Mouse (Mus musculus) liver, embryonic 13.5 days (tissue): Measurements from ENCODE around the gene Olfr600. TPM values are rescaled to one million over a fixed set of nuclear protein-coding genes. Genes with fewer than 3 reads are reported as not detected.
"Not testable (repeated sequence)": the region's sequence is repeated elsewhere in the genome, so short reads cannot be mapped to it uniquely, and the experiment has no call there.

ENCODE experiments used
- ATAC-seq: fragments of 200-750 bp; cut with Nextera tagmentation; 2 replicates; pipeline ENCODE4 v1.8.0; 2017; ENCODE audit warnings: low read depth, mild to moderate bottlenecking, moderate number of reproducible peaks, moderate library complexity
- DNase-seq: peaks from one replicate; pipeline ENCODE4 v3.0.0; 2022
- H3K27ac ChIP-seq: fragments of 300-500 bp; sonication (generic); 2 replicates; pipeline ENCODE4 v1.5.1; 2015; ENCODE audit warnings: moderate library complexity, mild to moderate bottlenecking, inconsistent platforms
- H3K27me3 ChIP-seq: fragments of 300-500 bp; sonication (generic); 2 replicates; pipeline ENCODE4 v1.6.1; 2015; ENCODE audit warnings: mild to moderate bottlenecking, inconsistent platforms
- H3K36me3 ChIP-seq: fragments of 300-500 bp; sonication (generic); 2 replicates; pipeline ENCODE4 v1.6.1; 2015; ENCODE audit warnings: mild to moderate bottlenecking, inconsistent platforms
- H3K4me1 ChIP-seq: fragments of 300-500 bp; sonication (generic); replicated peaks from 2 replicates; pipeline ENCODE4 v1.6.1; 2015; ENCODE audit warnings: inconsistent platforms
- H3K4me2 ChIP-seq: fragments of 300-500 bp; sonication (generic); 2 replicates; pipeline ENCODE4 v1.6.1; 2015; ENCODE audit warnings: inconsistent platforms, mild to moderate bottlenecking, moderate library complexity
- H3K4me3 ChIP-seq: fragments of 300-500 bp; sonication (generic); replicated peaks from 2 replicates; pipeline ENCODE4 v1.5.1; 2015; ENCODE audit warnings: mild to moderate bottlenecking, inconsistent platforms
- H3K9ac ChIP-seq: fragments of 300-500 bp; sonication (generic); 2 replicates; pipeline ENCODE4 v1.6.1; 2015; ENCODE audit warnings: mild to moderate bottlenecking, inconsistent platforms
- H3K9me3 ChIP-seq: fragments of 300-500 bp; sonication (generic); replicated peaks from 2 replicates; pipeline ENCODE4 v1.6.1; 2016; ENCODE audit warnings: inconsistent platforms
- WGBS: fragments of 180-500 bp; shearing (Covaris S2); methylation state at CpG from one replicate; pipeline ENCODE4 v1.1.7; 2015; ENCODE audit not compliant: insufficient replicate concordance; 5-methylcytosine and 5-hydroxymethylcytosine counted together
- polyA plus RNA-seq: library from polyadenylated mRNA; unstranded; fragments of >200 nt; fragmentation: Nextera tagmentation; extraction: Ambion mirVana; gene quantifications from 2 replicates; pipeline ENCODE4 v1.2.1, GENCODE M21; 2015

Gene Olfr600
- polyA plus RNA-seq, result not detected in 2 replicates

GRCm38 (mm10) chr7:103349569-103349968 is at the start of gene Olfr600:
TSS of gene Olfr600 (minus strand) at chr7:103349669.
- Histone ChIP-seq H3K27me3 (no peaks in the 10 kb centered on the region), H3K36me3 (no peaks in the 10 kb centered on the region)
- ATAC-seq, result no peak

GRCm38 (mm10) chr7:103398981-103399380 is 49.5 kb upstream of the Olfr600 start:
- no peak for DNase-seq
- H3K4me3 ChIP-seq, result no peak overlapping the region
- no peak overlapping the region for H3K9ac ChIP-seq
- H3K4me1 ChIP-seq, result no peaks in the 10 kb centered on the region
- H3K27ac ChIP-seq, result no peak overlapping the region
- no peak for ATAC-seq
- no peak overlapping the region for H3K4me2 ChIP-seq
- H3K27me3 ChIP-seq, result no peaks in the 10 kb centered on the region
- no peaks in the 10 kb centered on the region for H3K9me3 ChIP-seq
- H3K36me3 ChIP-seq, result no peaks in the 10 kb centered on the region
- 4% methylated on average over 1 of the region's 1 CpGs for WGBS

More at GRCm38 (mm10) chr7:103349569-103349968, at the start of gene Olfr600:
- Histone ChIP-seq H3K9me3 (no peaks in the 10 kb centered on the region), H3K4me2 (no peak within 1 kb of the TSS), H3K9ac (no peak within 1 kb of the TSS), H3K4me3 (no peak within 1 kb of the TSS), H3K27ac (no peak within 1 kb of the TSS), H3K4me1 (no peaks in the 10 kb centered on the region)
- DNase-seq, result no peak

- Histone ChIP-seq H3K9me3 (no peaks in the 10 kb centered on the region), H3K36me3 (no peaks in the 10 kb centered on the region), H3K4me1 (no peaks in the 10 kb centered on the region), H3K4me2 (no peak overlapping the region), H3K27me3 (no peaks in the 10 kb centered on the region), H3K9ac (no peak overlapping the region), H3K4me3 (no peak overlapping the region), H3K27ac (no peak overlapping the region)
- ATAC-seq, result no peak
- no peak for DNase-seq
Observed at GRCm38 (mm10) chr7:103397758-103398157, 48.3 kb upstream of the Olfr600 start.

- Histone ChIP-seq H3K9me3 (no peaks in the 10 kb centered on the region), H3K27me3 (no peaks in the 10 kb centered on the region)
- ATAC-seq, result no peak
Observed at GRCm38 (mm10) chr7:103386077-103386476, 36.6 kb upstream of the Olfr600 start, which contains the start of gene Olfr603. TSS of gene Olfr603 (minus strand) at chr7:103386177.

GRCm38 (mm10) chr7:103362555-103362954 is 13.1 kb upstream of the Olfr600 start, which contains the start of gene Olfr601:
TSS of gene Olfr601 (minus strand) at chr7:103362655.
- no peak for ATAC-seq
- Histone ChIP-seq H3K4me2 (no peak within 1 kb of the TSS), H3K9me3 (no peaks in the 10 kb centered on the region), H3K27ac (no peak within 1 kb of the TSS), H3K4me1 (no peaks in the 10 kb centered on the region), H3K4me3 (no peak within 1 kb of the TSS), H3K27me3 (no peaks in the 10 kb centered on the region), H3K36me3 (no peaks in the 10 kb centered on the region), H3K9ac (no peak within 1 kb of the TSS)
- 63% methylated on average over 1 of the region's 1 CpGs for WGBS
- DNase-seq, result no peak

More at GRCm38 (mm10) chr7:103386077-103386476, 36.6 kb upstream of the Olfr600 start, which contains the start of gene Olfr603:
- Histone ChIP-seq H3K27ac (no peak within 1 kb of the TSS), H3K4me3 (no peak within 1 kb of the TSS), H3K4me1 (no peaks in the 10 kb centered on the region), H3K36me3 (no peaks in the 10 kb centered on the region), H3K9ac (no peak within 1 kb of the TSS), H3K4me2 (no peak within 1 kb of the TSS)
- no peak for DNase-seq

GRCm38 (mm10) chr7:103335617-103336016 is 13.9 kb downstream of the Olfr600 start, which contains the start of gene Olfr599:
TSS of gene Olfr599 (plus strand) at chr7:103335917.
- WGBS, result 67% methylated on average over 1 of the region's 1 CpGs
- Histone ChIP-seq H3K36me3 (no peaks in the 10 kb centered on the region), H3K4me1 (no peaks in the 10 kb centered on the region), H3K4me2 (no peak within 1 kb of the TSS), H3K27ac (no peak within 1 kb of the TSS), H3K27me3 (no peaks in the 10 kb centered on the region), H3K4me3 (no peak within 1 kb of the TSS), H3K9ac (no peak within 1 kb of the TSS), H3K9me3 (0 out of 2 replicates have a peak, but pooled peaks cover 4% of the 10 kb centered on the region)
- ATAC-seq, result no peak
- DNase-seq, result no peak

GRCm38 (mm10) chr7:103323268-103323667 is 26.2 kb downstream of the Olfr600 start, which contains the start of gene Olfr598:
TSS of gene Olfr598 (plus strand) at chr7:103323568.
- no peak within 1 kb of the TSS for H3K27ac ChIP-seq
- no peaks in the 10 kb centered on the region for H3K9me3 ChIP-seq
- no peak within 1 kb of the TSS for H3K4me3 ChIP-seq
- no peak within 1 kb of the TSS for H3K4me2 ChIP-seq
- no peak within 1 kb of the TSS for H3K9ac ChIP-seq
- no peaks in the 10 kb centered on the region for H3K36me3 ChIP-seq
- ATAC-seq (no peak), DNase-seq (no peak)
- H3K27me3 ChIP-seq, result no peaks in the 10 kb centered on the region
- no peaks in the 10 kb centered on the region for H3K4me1 ChIP-seq

GRCm38 (mm10) chr7:103316015-103316414 is 33.5 kb downstream of the Olfr600 start, which contains the start of gene Olfr597:
TSS of gene Olfr597 (plus strand) at chr7:103316315.
- not testable (repeated sequence) for H3K9me3 ChIP-seq, H3K36me3 ChIP-seq, DNase-seq, ATAC-seq, H3K27me3 ChIP-seq, H3K4me2 ChIP-seq, H3K27ac ChIP-seq, H3K4me3 ChIP-seq, H3K4me1 ChIP-seq, H3K9ac ChIP-seq
- 66% methylated on average over 2 of the region's 2 CpGs for WGBS

- ATAC-seq, H3K4me2 ChIP-seq, H3K4me1 ChIP-seq, DNase-seq, H3K27me3 ChIP-seq, H3K9me3 ChIP-seq, H3K4me3 ChIP-seq, H3K27ac ChIP-seq, H3K9ac ChIP-seq, H3K36me3 ChIP-seq: not testable (repeated sequence)
- 68% methylated on average over 2 of the region's 2 CpGs for WGBS
Observed at GRCm38 (mm10) chr7:103305348-103305747, 44.1 kb downstream of the Olfr600 start, which contains the start of gene Olfr596. TSS of gene Olfr596 (plus strand) at chr7:103305648.

Other genes with a start within 250 kb of the Olfr600 start
- gene Olfr586, start 224.0 kb downstream of the Olfr600 start, polyA plus RNA-seq, result not detected in 2 replicates
- not detected in 2 replicates for gene Olfr588-ps1, start 208.8 kb downstream of the Olfr600 start, polyA plus RNA-seq
- not detected in 2 replicates for gene Olfr589, start 193.3 kb downstream of the Olfr600 start, polyA plus RNA-seq
- gene Olfr591, start 171.3 kb downstream of the Olfr600 start, polyA plus RNA-seq, result not detected in 2 replicates
- not detected in 2 replicates for gene Olfr592, start 164.9 kb downstream of the Olfr600 start, polyA plus RNA-seq
- not detected in 2 replicates for gene Olfr593, start 137.8 kb downstream of the Olfr600 start, polyA plus RNA-seq
- not detected in 2 replicates for gene Olfr594, start 132.7 kb downstream of the Olfr600 start, polyA plus RNA-seq
- gene Usp17ld, start 97.2 kb downstream of the Olfr600 start, polyA plus RNA-seq, result not detected in 2 replicates
- not detected in 2 replicates for gene Olfr596, start 44.0 kb downstream of the Olfr600 start, polyA plus RNA-seq
- gene Olfr597, start 33.4 kb downstream of the Olfr600 start, polyA plus RNA-seq, result not detected in 2 replicates
- gene Olfr598, start 26.1 kb downstream of the Olfr600 start, polyA plus RNA-seq, result not detected in 2 replicates
- gene Olfr599, start 13.8 kb downstream of the Olfr600 start, polyA plus RNA-seq, result not detected in 2 replicates
- not detected in 2 replicates for gene Olfr601, start 13.0 kb upstream of the Olfr600 start, polyA plus RNA-seq
- gene Olfr603, start 36.5 kb upstream of the Olfr600 start, polyA plus RNA-seq, result not detected in 2 replicates
- gene Usp17lc, start 65.4 kb upstream of the Olfr600 start, polyA plus RNA-seq, result not detected in 2 replicates
- gene Olfr605, start 95.8 kb upstream of the Olfr600 start, polyA plus RNA-seq, result not detected in 2 replicates
- not detected in 2 replicates for gene Olfr606, start 99.4 kb upstream of the Olfr600 start, polyA plus RNA-seq
- gene Olfr607, start 114.5 kb upstream of the Olfr600 start, polyA plus RNA-seq, result not detected in 2 replicates
- gene Olfr608, start 120.2 kb upstream of the Olfr600 start, polyA plus RNA-seq, result not detected in 2 replicates
- not detected in 2 replicates for gene Olfr609, start 148.4 kb upstream of the Olfr600 start, polyA plus RNA-seq
- not detected in 2 replicates for gene Olfr610, start 162.5 kb upstream of the Olfr600 start, polyA plus RNA-seq
- gene Olfr611, start 171.2 kb upstream of the Olfr600 start, polyA plus RNA-seq, result not detected in 2 replicates
- not detected in 2 replicates for gene Olfr612, start 193.0 kb upstream of the Olfr600 start, polyA plus RNA-seq
- not detected in 2 replicates for gene Olfr613, start 198.4 kb upstream of the Olfr600 start, polyA plus RNA-seq
- gene Olfr615, start 206.4 kb upstream of the Olfr600 start, polyA plus RNA-seq, result not detected in 2 replicates
- not detected in 2 replicates for gene Olfr616, start 219.5 kb upstream of the Olfr600 start, polyA plus RNA-seq
- gene Olfr617, start 223.4 kb upstream of the Olfr600 start, polyA plus RNA-seq, result not detected in 2 replicates
- gene Olfr618, start 240.4 kb upstream of the Olfr600 start, polyA plus RNA-seq, result not detected in 2 replicates